Mouse (Mus musculus) spleen, postnatal 10 days (tissue): ENCODE data around the gene Vezt.

ENCODE experiments used
- DNase-seq, 2 experiments: peaks; one replicate each; pipeline ENCODE4 v3.0.0; 2021 to 2022; ENCODE audit warnings: low spot score in 2 of 2

The Vezt gene

GRCm38 (mm10) chr10:94037596-94037995 lies 2.0 kb upstream of the Vezt start:
- DNase-seq = no peak

- DNase-seq = no peak
Observed at GRCm38 (mm10) chr10:94037196-94037595, 1.6 kb upstream of the Vezt start.

GRCm38 (mm10) chr10:94036375-94036758 lies 750 bp upstream of the Vezt start:
- no peak for DNase-seq

- peak in 1 of 2 experiments; percentile 84 for DNase-seq
Observed at GRCm38 (mm10) chr10:94034876-94035657, 550 bp downstream of the Vezt start.

- DNase-seq = no peak
Observed at GRCm38 (mm10) chr10:94031164-94031563, 4.5 kb downstream of the Vezt start.

GRCm38 (mm10) chr10:94028493-94028892 lies 7.1 kb downstream of the Vezt start:
- DNase-seq = no peak

GRCm38 (mm10) chr10:94025079-94025478 lies 10.5 kb downstream of the Vezt start:
- DNase-seq = no peak

- DNase-seq = no peak
Observed at GRCm38 (mm10) chr10:94021059-94021458, 14.6 kb downstream of the Vezt start.

- peak in 1 of 2 experiments; percentile 49 for DNase-seq
Observed at GRCm38 (mm10) chr10:94020587-94020986, 15.0 kb downstream of the Vezt start.

- DNase-seq = no peak
Observed at GRCm38 (mm10) chr10:94017455-94017854, 18.2 kb downstream of the Vezt start.

GRCm38 (mm10) chr10:94014200-94014599 lies 21.4 kb downstream of the Vezt start:
- DNase-seq = no peak

GRCm38 (mm10) chr10:94013196-94013595 lies 22.4 kb downstream of the Vezt start:
- DNase-seq = peak; percentile 39 to 80

GRCm38 (mm10) chr10:94011024-94011423 lies 24.6 kb downstream of the Vezt start:
- DNase-seq = no peak

GRCm38 (mm10) chr10:94009991-94010679 lies 25.5 kb downstream of the Vezt start:
- no peak for DNase-seq

GRCm38 (mm10) chr10:94008356-94008755 lies 27.3 kb downstream of the Vezt start:
- no peak for DNase-seq

GRCm38 (mm10) chr10:94000223-94000622 lies 35.4 kb downstream of the Vezt start:
- no peak for DNase-seq

GRCm38 (mm10) chr10:93999357-93999756 lies 36.3 kb downstream of the Vezt start:
- no peak for DNase-seq

- peak in 1 of 2 experiments; percentile 24 for DNase-seq
Observed at GRCm38 (mm10) chr10:93995100-93995499, 40.5 kb downstream of the Vezt start.

- no peak for DNase-seq
Observed at GRCm38 (mm10) chr10:93994136-93994535, 41.5 kb downstream of the Vezt start.

- no peak for DNase-seq
Observed at GRCm38 (mm10) chr10:93985357-93985756, 50.3 kb downstream of the Vezt start.

GRCm38 (mm10) chr10:93969306-93969705 lies 66.3 kb downstream of the Vezt start:
- no peak for DNase-seq

- no peak for DNase-seq
Observed at GRCm38 (mm10) chr10:93967486-93967885, 68.1 kb downstream of the Vezt start.

GRCm38 (mm10) chr10:93954023-93954422 lies 81.6 kb downstream of the Vezt start:
- DNase-seq = no peak
